Mouse (Mus musculus): ENCODE data around the gene Elovl1.

DNA sequence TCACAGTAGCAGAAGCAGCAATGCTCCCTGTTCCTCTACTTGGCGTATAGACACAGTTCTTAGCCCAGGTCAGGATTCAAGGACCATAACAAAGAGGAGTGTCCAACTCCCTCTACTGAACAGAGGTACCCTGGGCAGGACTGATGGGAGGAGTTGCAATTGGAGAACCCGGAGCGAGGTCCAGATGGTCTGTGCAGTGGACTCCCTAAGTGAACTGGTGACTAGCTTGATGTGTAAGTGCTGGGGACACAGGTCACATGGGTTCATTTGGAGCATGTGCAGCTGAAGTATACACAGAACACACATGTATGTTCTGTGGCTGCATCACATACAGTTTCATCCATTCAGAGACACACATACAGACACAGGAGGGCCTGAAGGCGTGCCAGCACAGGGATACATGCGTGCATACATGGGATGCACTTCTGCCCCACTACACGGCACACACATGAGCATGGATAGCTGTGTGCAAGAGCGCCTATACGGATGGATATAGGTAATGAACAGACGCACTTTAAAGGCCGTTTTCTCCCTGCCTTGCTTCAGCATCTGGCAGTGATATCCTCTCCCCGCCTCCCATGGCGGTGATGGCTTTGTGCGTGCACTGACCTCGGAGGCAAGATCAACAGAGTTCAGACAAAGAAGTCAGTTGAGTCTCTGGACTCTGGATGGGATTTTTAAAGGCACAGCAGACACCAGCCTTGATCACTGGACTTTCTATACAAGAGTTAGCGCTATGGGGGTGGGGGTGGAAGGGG, 49.1 kb downstream of the Elovl1 start:
- no peak for TF ChIP-seq POLR2A (IDR thresholded peaks at IDR 0.05; ENCODE audit: insufficient read depth, low read depth, low read length)
- TF ChIP-seq EP300 (IDR thresholded peaks at IDR 0.05; ENCODE audit: insufficient read depth, low read depth, low read length), result no peak
